ENCODE assay signal across 11 mouse cellular contexts in genomic region chr9:37545847-37546452, GRCm38 (mm10). TPM values are rescaled to one million over a fixed set of nuclear protein-coding genes. Genes with fewer than 3 reads are reported as not detected.
A peak's percentile ranks its signal among the peaks of the same experiment; 100 is the strongest.
DNase-seq lines count a peak whose midpoint lies in the region; ATAC-seq and TF ChIP-seq lines count a peak whose summit lies in the region.
"Had no signal": no experiment of that assay in that cellular context is flagged by ENCODE, and none has a peak within 500 bp of the region (broad histone marks: within the 10 kb centered on the region; RNA-seq: fewer than 3 reads in every experiment).

No protein-coding gene starts in this region.

- WGBS in lung, embryonic 14.5 days, result 17% methylated on average over 27 of the region's 27 CpGs
- WGBS in intestine, postnatal 0 days, result 36% methylated on average over 27 of the region's 27 CpGs

- no peaks in the 10 kb centered on the region for H3K9me3 ChIP-seq in lung, embryonic 14.5 days (ENCODE audit: low read depth, low read length)
- H3K9me3 ChIP-seq in intestine, postnatal 0 days (ENCODE audit: control insufficient read depth), result no peaks in the 10 kb centered on the region

- H3K4me3 ChIP-seq in lung, embryonic 14.5 days (ENCODE audit: low read depth, low read length), result peak overlapping the region; percentile 14; the same call in 1 of the 2 replicates
- no peak overlapping the region for H3K4me3 ChIP-seq in intestine, postnatal 0 days (ENCODE audit: low read depth, low read length)

- no peak overlapping the region for H3K9ac ChIP-seq in lung, embryonic 14.5 days
- H3K9ac ChIP-seq in intestine, postnatal 0 days (ENCODE audit: low read depth, low read length), result no peak overlapping the region

- no peak for TF ChIP-seq CTCF in lung, embryonic 14.5 days (IDR thresholded peaks at IDR 0.05; ENCODE audit: low read depth)
- no peak for TF ChIP-seq CTCF in intestine, postnatal 0 days (IDR thresholded peaks at IDR 0.05; ENCODE audit: low read depth)

- no peaks in the 10 kb centered on the region for H3K36me3 ChIP-seq in lung, embryonic 14.5 days (ENCODE audit: insufficient read depth)
- no peaks in the 10 kb centered on the region for H3K36me3 ChIP-seq in intestine, postnatal 0 days (ENCODE audit: control insufficient read depth, insufficient read depth)

- peak overlapping the region; percentile 32 for H3K4me2 ChIP-seq in lung, embryonic 14.5 days
- H3K4me2 ChIP-seq in intestine, postnatal 0 days (replicated peaks; ENCODE audit: low read depth), result 0 out of 2 replicates have a peak overlapping the region, but pooled peaks have one; percentile 3

- peak; percentile 10 for DNase-seq in embryo, embryonic 10 days (ENCODE audit: low spot score)
- DNase-seq in embryo, embryonic 10.5 days (ENCODE audit: low spot score), result no peak
- no peak for DNase-seq in lung, embryonic 14.5 days
- DNase-seq in lung, postnatal 25 days (ENCODE audit: low spot score), result no peak
- DNase-seq in heart, adult 9 months (ENCODE audit: low spot score in 2 of 2), result peak; percentile 35 to 41
- DNase-seq in right cerebral cortex, postnatal 4 days, result no peak
- no peak for DNase-seq in yolk sac, embryonic 10.5 days (ENCODE audit: low spot score)
- DNase-seq: adrenal gland, postnatal 36 days; cerebellum, postnatal 36 days had no signal

- 0 out of 2 replicates have a peak, but pooled peaks cover 5% of the 10 kb centered on the region for H3K4me1 ChIP-seq in lung, embryonic 14.5 days (ENCODE audit: insufficient read depth)
- no peaks in the 10 kb centered on the region for H3K4me1 ChIP-seq in intestine, postnatal 0 days (replicated peaks; ENCODE audit: control insufficient read depth, insufficient read depth, low read length)

- H3K27me3 ChIP-seq in lung, embryonic 14.5 days (ENCODE audit: insufficient read depth, low read length), result peaks cover 26% of the 10 kb centered on the region
- peaks cover 20% of the 10 kb centered on the region for H3K27me3 ChIP-seq in intestine, postnatal 0 days (replicated peaks; ENCODE audit: control insufficient read depth, insufficient read depth, low read length)

- H3K27ac ChIP-seq in lung, embryonic 14.5 days (ENCODE audit: low read depth), result no peak overlapping the region
- no peak overlapping the region for H3K27ac ChIP-seq in intestine, postnatal 0 days (ENCODE audit: low read depth, low read length)

- no peak for ATAC-seq in lung, embryonic 14.5 days (ENCODE audit: insufficient read depth)
- no peak for ATAC-seq in intestine, postnatal 0 days
- ATAC-seq: inflammation-experienced regulatory T-cells, adult 6 months had no signal

RNA-seq across cellular contexts. Expression of gene Nrgn, which starts 6.8 kb away (rescaled TPM):
- 6.0 and 7.2 TPM in 2 replicates for polyA plus RNA-seq in lung, embryonic 14.5 days (2014; fragmentation: Nextera tagmentation; extraction: Ambion mirVana)
- 1.2 and 1.9 TPM in 2 replicates for polyA plus RNA-seq in intestine, postnatal 0 days (2015; fragmentation: Nextera tagmentation; extraction: Ambion mirVana)

RNA-seq across cellular contexts. Expression of gene Vsig2, which starts 6.9 kb away (rescaled TPM):
- 17.0 and 18.8 TPM in 2 replicates for polyA plus RNA-seq in lung, embryonic 14.5 days (2014; fragmentation: Nextera tagmentation; extraction: Ambion mirVana)
- 6.1 and 10.3 TPM in 2 replicates for polyA plus RNA-seq in intestine, postnatal 0 days (2015; fragmentation: Nextera tagmentation; extraction: Ambion mirVana)

RNA-seq across cellular contexts. Expression of gene Siae, which starts 9.5 kb away (rescaled TPM):
- 11.4 and 12.2 TPM in 2 replicates for polyA plus RNA-seq in lung, embryonic 14.5 days (2014; fragmentation: Nextera tagmentation; extraction: Ambion mirVana)
- 15.0 and 22.1 TPM in 2 replicates for polyA plus RNA-seq in intestine, postnatal 0 days (2015; fragmentation: Nextera tagmentation; extraction: Ambion mirVana)

RNA-seq across cellular contexts. Expression of gene Esam, which starts 18.1 kb away (rescaled TPM):
- 149 and 152 TPM in 2 replicates for polyA plus RNA-seq in lung, embryonic 14.5 days (2014; fragmentation: Nextera tagmentation; extraction: Ambion mirVana)
- 27.5 and 28.6 TPM in 2 replicates for polyA plus RNA-seq in intestine, postnatal 0 days (2015; fragmentation: Nextera tagmentation; extraction: Ambion mirVana)

RNA-seq across cellular contexts. Expression of gene Msantd2, which starts 56.8 kb away (rescaled TPM):
- 32.4 and 35.7 TPM in 2 replicates for polyA plus RNA-seq in lung, embryonic 14.5 days (2014; fragmentation: Nextera tagmentation; extraction: Ambion mirVana)
- 7.4 and 8.8 TPM in 2 replicates for polyA plus RNA-seq in intestine, postnatal 0 days (2015; fragmentation: Nextera tagmentation; extraction: Ambion mirVana)

Comparison
In these comparisons a context has a peak if more than half of its experiments do, and no peak if none do; other contexts are left out.
1. DNase-seq: peak in embryo, embryonic 10 days (single experiment) and heart, adult 9 months (2 of 2); none in embryo, embryonic 10.5 days (single experiment), lung, embryonic 14.5 days (single experiment), lung, postnatal 25 days (single experiment), right cerebral cortex, postnatal 4 days (single experiment) and yolk sac, embryonic 10.5 days (single experiment).